Mouse (Mus musculus) central nervous system, embryonic 11.5 days (tissue): ENCODE results near the gene Kcna2. TPM values are rescaled to one million over a fixed set of nuclear protein-coding genes. Genes with fewer than 3 reads are reported as not detected.

Source experiments
- polyA plus RNA-seq: library from polyadenylated mRNA; depleted of rRNA; stranded (reverse); fragments of >200 nt; gene quantifications from 2 replicates; pipeline ENCODE4 v1.2.3, GENCODE M21; 2012; rRNA removed

Gene Kcna2
- polyA plus RNA-seq, result 0.40 and 0.48 TPM in 2 replicates

GRCm38 (mm10) chr3:107100811-107101455 lies at the start of gene Kcna2:
Gene Kcna2 (plus strand): TSS chr3:107101146.

Other genes starting within 250 kb of the Kcna2 start
- 2.8 and 3.1 TPM in 2 replicates for gene Kcna3, start 65.0 kb upstream of the Kcna2 start, polyA plus RNA-seq
- not detected in 2 replicates for gene Kcna10, start 81.9 kb downstream of the Kcna2 start, polyA plus RNA-seq
- 0.25 and 0.65 TPM in 2 replicates for gene Cym, start 120.6 kb downstream of the Kcna2 start, polyA plus RNA-seq
- 0.05 TPM in 1 of 2 replicates, not detected in the other for gene A630076J17Rik, start 129.5 kb downstream of the Kcna2 start, polyA plus RNA-seq
- 0.57 and 0.85 TPM in 2 replicates for gene Prok1, start 138.6 kb downstream of the Kcna2 start, polyA plus RNA-seq
- gene Lamtor5, start 177.7 kb downstream of the Kcna2 start, polyA plus RNA-seq, result 61.3 and 105 TPM in 2 replicates
- gene Slc16a4, start 190.1 kb downstream of the Kcna2 start, polyA plus RNA-seq, result 0.32 and 1.1 TPM in 2 replicates
- 9.6 and 10.3 TPM in 2 replicates for gene Rbm15, start 232.5 kb downstream of the Kcna2 start, polyA plus RNA-seq